Mouse (Mus musculus): ENCODE data around the gene Pfas. TPM values are rescaled to one million over a fixed set of nuclear protein-coding genes. Genes with fewer than 3 reads are reported as not detected.
"Not testable (repeated sequence)": the region's sequence is repeated elsewhere in the genome, so short reads cannot be mapped to it uniquely, and the experiment has no call there.

Gene Pfas
- total RNA-seq, 1 experiment = 119 TPM

DNA sequence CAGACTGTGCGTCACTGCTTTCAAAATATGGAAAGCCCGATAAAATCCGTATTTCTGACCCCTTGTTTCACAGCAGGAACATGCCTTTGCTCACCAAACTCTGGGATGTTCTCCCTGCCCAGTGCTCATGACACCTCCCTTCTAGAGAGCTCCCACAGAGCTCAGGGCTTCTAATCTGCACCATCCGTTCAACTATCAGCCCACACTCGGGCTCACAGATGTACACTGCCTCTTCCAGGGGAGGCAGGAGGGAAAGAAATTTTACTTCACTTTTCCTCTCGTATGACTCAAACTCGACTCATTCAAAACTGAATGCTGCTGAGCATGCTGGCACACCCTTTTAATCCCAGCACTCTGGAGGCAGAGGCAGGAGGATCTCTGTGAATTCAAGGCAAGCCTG lies 3.1 kb downstream of the Pfas start:
- Histone ChIP-seq H3K9ac (ENCODE audit: insufficient read depth, low read depth, low read length, poor library complexity, severe bottlenecking) (0 out of 2 replicates have a peak overlapping the region, but pooled peaks have one; percentile 20), H3K4me3 (ENCODE audit: insufficient read depth in 1 of 2, low read depth in 1 of 2, low read length in 2 of 2, poor library complexity in 1 of 2, severe bottlenecking in 1 of 2) (no peak overlapping the region), H3K9me3 (ENCODE audit: control insufficient read depth, insufficient read depth, low read depth, low read length) (no peaks in the 10 kb centered on the region), H3K4me1 (ENCODE audit: control insufficient read depth in 2 of 2, insufficient read depth in 2 of 2, low read length in 2 of 2, poor library complexity in 1 of 2) (peaks cover 2 to 6% of the 10 kb centered on the region in 2 experiments; a peak in 3 of 4 replicates), H3K36me3 (ENCODE audit: control insufficient read depth, insufficient read depth, low read length, poor library complexity, severe bottlenecking) (peaks cover 48% of the 10 kb centered on the region), H3K27ac (ENCODE audit: insufficient read depth, low read depth, low read length, poor library complexity, severe bottlenecking) (no peak overlapping the region)
- in situ Hi-C loops (cut with MboI; ENCODE audit: low sequenced_read_pairs in 2 of 2, unreplicated experiment in 2 of 2) = no loop called here
- no peak for DNase-seq (ENCODE audit: low read depth, low spot score)
- TF ChIP-seq ZNF384 (IDR thresholded peaks at IDR 0.05; ENCODE audit: low read depth, low read length) (no peak), HCFC1 (IDR thresholded peaks at IDR 0.05; ENCODE audit: borderline replicate concordance, insufficient read depth, low read length) (no peak), ZC3H11A (IDR thresholded peaks at IDR 0.05; ENCODE audit: borderline replicate concordance, low read depth, low read length) (no peak), MAFK (IDR thresholded peaks at IDR 0.05; ENCODE audit: insufficient read depth, low read depth, low read length) (no peak), CHD2 (IDR thresholded peaks at IDR 0.05; ENCODE audit: low read depth, low read length) (no peak)

DNA sequence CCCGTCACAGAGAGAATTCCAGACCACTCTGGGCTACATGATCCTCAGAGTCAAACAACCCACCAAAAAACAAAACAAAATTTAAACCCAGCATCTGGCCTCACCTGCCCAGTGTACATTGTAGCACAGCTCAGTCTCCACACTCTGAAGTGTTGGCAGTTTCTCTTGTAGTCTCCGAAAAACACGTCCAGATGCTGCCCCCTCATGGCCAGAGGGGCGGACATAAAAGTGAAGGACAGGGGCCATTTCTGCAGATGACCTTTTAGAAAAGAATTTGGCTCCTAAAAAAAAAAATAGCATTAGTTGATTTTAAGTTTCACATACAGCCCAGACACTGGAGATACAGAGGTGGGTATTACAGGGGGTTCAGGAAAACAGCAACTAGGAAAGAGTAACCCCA lies 4.7 kb downstream of the Pfas start:
- Histone ChIP-seq H3K4me3 (ENCODE audit: insufficient read depth in 1 of 2, low read depth in 1 of 2, low read length in 2 of 2, poor library complexity in 1 of 2, severe bottlenecking in 1 of 2) (no peak overlapping the region), H3K4me1 (ENCODE audit: control insufficient read depth in 2 of 2, insufficient read depth in 2 of 2, low read length in 2 of 2, poor library complexity in 1 of 2) (peaks cover 0 to 6% of the 10 kb centered on the region in 2 experiments; a peak in 2 of 4 replicates), H3K9ac (ENCODE audit: insufficient read depth, low read depth, low read length, poor library complexity, severe bottlenecking) (no peak overlapping the region), H3K27ac (ENCODE audit: insufficient read depth, low read depth, low read length, poor library complexity, severe bottlenecking) (no peak overlapping the region), H3K9me3 (ENCODE audit: control insufficient read depth, insufficient read depth, low read depth, low read length) (no peaks in the 10 kb centered on the region), H3K36me3 (ENCODE audit: control insufficient read depth, insufficient read depth, low read length, poor library complexity, severe bottlenecking) (peaks cover 61% of the 10 kb centered on the region)
- TF ChIP-seq ZNF384 (IDR thresholded peaks at IDR 0.05; ENCODE audit: low read depth, low read length) (no peak), HCFC1 (IDR thresholded peaks at IDR 0.05; ENCODE audit: borderline replicate concordance, insufficient read depth, low read length) (no peak), ZC3H11A (IDR thresholded peaks at IDR 0.05; ENCODE audit: borderline replicate concordance, low read depth, low read length) (no peak), CHD2 (IDR thresholded peaks at IDR 0.05; ENCODE audit: low read depth, low read length) (no peak), MAFK (IDR thresholded peaks at IDR 0.05; ENCODE audit: insufficient read depth, low read depth, low read length) (no peak)
- in situ Hi-C loops (cut with MboI; ENCODE audit: low sequenced_read_pairs in 2 of 2, unreplicated experiment in 2 of 2) = no loop called here
- DNase-seq (ENCODE audit: low read depth, low spot score) = no peak

DNA sequence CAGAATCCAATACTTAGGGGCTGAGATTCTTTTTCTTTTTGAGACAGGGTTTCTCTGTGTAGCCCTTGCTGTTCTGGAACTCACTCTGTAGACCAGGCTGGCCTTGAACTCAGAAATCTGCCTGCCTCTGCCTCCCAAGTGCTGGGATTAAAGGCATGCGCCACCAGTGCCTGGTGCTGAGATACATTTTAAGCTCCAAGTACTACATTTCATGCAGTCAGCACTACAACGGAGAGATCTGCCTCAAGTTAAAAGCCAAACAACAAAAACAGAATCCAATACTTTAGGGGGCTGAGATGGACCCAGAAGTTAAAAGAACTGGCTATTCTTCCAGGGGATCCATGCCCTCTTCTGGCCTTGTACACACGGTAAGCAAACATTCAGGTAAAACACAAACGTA lies 5.5 kb downstream of the Pfas start:
- H3K4me3 ChIP-seq (ENCODE audit: insufficient read depth in 1 of 2, low read depth in 1 of 2, low read length in 2 of 2, poor library complexity in 1 of 2, severe bottlenecking in 1 of 2); H3K9me3 ChIP-seq (ENCODE audit: control insufficient read depth, insufficient read depth, low read depth, low read length); in situ Hi-C loops (cut with MboI; ENCODE audit: low sequenced_read_pairs in 2 of 2, unreplicated experiment in 2 of 2); H3K9ac ChIP-seq (ENCODE audit: insufficient read depth, low read depth, low read length, poor library complexity, severe bottlenecking); H3K4me1 ChIP-seq (ENCODE audit: control insufficient read depth in 2 of 2, insufficient read depth in 2 of 2, low read length in 2 of 2, poor library complexity in 1 of 2); DNase-seq (ENCODE audit: low read depth, low spot score); H3K27ac ChIP-seq (ENCODE audit: insufficient read depth, low read depth, low read length, poor library complexity, severe bottlenecking): not testable (repeated sequence)
- H3K36me3 ChIP-seq (ENCODE audit: control insufficient read depth, insufficient read depth, low read length, poor library complexity, severe bottlenecking) = peaks cover 69% of the 10 kb centered on the region

DNA sequence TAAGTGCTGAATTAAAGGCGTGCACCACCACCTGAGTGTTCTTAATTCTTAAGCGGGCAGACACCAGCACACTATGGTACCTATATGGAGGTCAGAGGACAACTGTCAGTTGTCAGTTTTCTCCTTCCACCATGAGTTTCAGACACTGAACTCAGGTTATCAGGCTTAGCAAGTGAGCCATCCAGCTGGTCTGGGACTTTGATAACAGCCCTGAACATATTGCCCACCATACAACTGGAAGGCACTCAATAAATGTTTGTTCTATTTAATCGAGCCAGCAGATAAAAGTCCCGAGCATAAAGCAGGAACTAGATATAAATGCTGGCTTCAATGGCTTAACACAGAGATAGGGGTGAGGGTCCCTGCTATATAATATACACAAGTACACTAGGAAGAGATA lies 11.2 kb downstream of the Pfas start:
- peaks cover 84% of the 10 kb centered on the region for H3K36me3 ChIP-seq (ENCODE audit: control insufficient read depth, insufficient read depth, low read length, poor library complexity, severe bottlenecking)
- H3K27ac ChIP-seq (ENCODE audit: insufficient read depth, low read depth, low read length, poor library complexity, severe bottlenecking) = no peak overlapping the region
- H3K9me3 ChIP-seq (ENCODE audit: control insufficient read depth, insufficient read depth, low read depth, low read length) = no peaks in the 10 kb centered on the region
- no peak for TF ChIP-seq ZC3H11A (IDR thresholded peaks at IDR 0.05; ENCODE audit: borderline replicate concordance, low read depth, low read length)
- no peak for TF ChIP-seq HCFC1 (IDR thresholded peaks at IDR 0.05; ENCODE audit: borderline replicate concordance, insufficient read depth, low read length)
- no peak for TF ChIP-seq CHD2 (IDR thresholded peaks at IDR 0.05; ENCODE audit: low read depth, low read length)
- TF ChIP-seq MAFK (IDR thresholded peaks at IDR 0.05; ENCODE audit: insufficient read depth, low read depth, low read length) = no peak
- no peak for TF ChIP-seq ZNF384 (IDR thresholded peaks at IDR 0.05; ENCODE audit: low read depth, low read length)
- in situ Hi-C loops (cut with MboI; ENCODE audit: low sequenced_read_pairs in 2 of 2, unreplicated experiment in 2 of 2) = no loop called here
- H3K9ac ChIP-seq (ENCODE audit: insufficient read depth, low read depth, low read length, poor library complexity, severe bottlenecking) = no peak overlapping the region
- DNase-seq (ENCODE audit: low read depth, low spot score) = no peak
- no peak overlapping the region for H3K4me3 ChIP-seq (ENCODE audit: insufficient read depth in 1 of 2, low read depth in 1 of 2, low read length in 2 of 2, poor library complexity in 1 of 2, severe bottlenecking in 1 of 2)
- no peaks in the 10 kb centered on the region for H3K4me1 ChIP-seq (ENCODE audit: control insufficient read depth in 2 of 2, insufficient read depth in 2 of 2, low read length in 2 of 2, poor library complexity in 1 of 2)

DNA sequence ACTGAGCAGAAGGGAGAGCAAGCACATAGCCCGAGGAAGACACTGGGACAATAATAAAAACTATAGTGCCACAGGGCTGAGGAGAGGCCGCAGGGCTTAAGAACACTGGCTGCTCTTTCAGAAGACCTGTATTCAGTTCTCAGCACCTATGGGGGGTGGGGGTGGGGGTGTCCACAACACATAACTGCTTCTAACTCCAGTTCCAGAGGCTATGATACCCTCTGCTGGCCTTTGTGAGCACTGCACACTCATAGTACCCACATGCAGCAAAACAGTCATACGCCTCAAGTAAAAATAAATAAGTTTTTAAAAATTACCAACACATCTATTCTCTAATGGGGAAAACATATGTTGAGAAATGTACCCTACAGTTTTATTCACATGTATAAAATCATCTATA lies 13.9 kb downstream of the Pfas start:
- Histone ChIP-seq H3K4me1 (ENCODE audit: control insufficient read depth in 2 of 2, insufficient read depth in 2 of 2, low read length in 2 of 2, poor library complexity in 1 of 2) (no peaks in the 10 kb centered on the region), H3K9ac (ENCODE audit: insufficient read depth, low read depth, low read length, poor library complexity, severe bottlenecking) (no peak overlapping the region), H3K36me3 (ENCODE audit: control insufficient read depth, insufficient read depth, low read length, poor library complexity, severe bottlenecking) (peaks cover 84% of the 10 kb centered on the region), H3K27ac (ENCODE audit: insufficient read depth, low read depth, low read length, poor library complexity, severe bottlenecking) (no peak overlapping the region), H3K9me3 (ENCODE audit: control insufficient read depth, insufficient read depth, low read depth, low read length) (no peaks in the 10 kb centered on the region), H3K4me3 (ENCODE audit: insufficient read depth in 1 of 2, low read depth in 1 of 2, low read length in 2 of 2, poor library complexity in 1 of 2, severe bottlenecking in 1 of 2) (no peak overlapping the region)
- TF ChIP-seq ZC3H11A (IDR thresholded peaks at IDR 0.05; ENCODE audit: borderline replicate concordance, low read depth, low read length) = no peak
- no peak for TF ChIP-seq ZNF384 (IDR thresholded peaks at IDR 0.05; ENCODE audit: low read depth, low read length)
- no peak for TF ChIP-seq MAFK (IDR thresholded peaks at IDR 0.05; ENCODE audit: insufficient read depth, low read depth, low read length)
- no peak for TF ChIP-seq HCFC1 (IDR thresholded peaks at IDR 0.05; ENCODE audit: borderline replicate concordance, insufficient read depth, low read length)
- no peak for TF ChIP-seq CHD2 (IDR thresholded peaks at IDR 0.05; ENCODE audit: low read depth, low read length)
- DNase-seq (ENCODE audit: low read depth, low spot score) = no peak
- in situ Hi-C loops (cut with MboI; ENCODE audit: low sequenced_read_pairs in 2 of 2, unreplicated experiment in 2 of 2) = no loop called here

Data from ES-E14 (cell line).